Mouse (Mus musculus): Measurements from ENCODE around the gene Fchsd2. TPM values are rescaled to one million over a fixed set of nuclear protein-coding genes. Genes with fewer than 3 reads are reported as not detected.

Fchsd2 gene
- polyA plus RNA-seq, 1 experiment from 2014 or later = 22.1 TPM

- WGBS = 87% methylated on average over 4 of the region's 4 CpGs
- no peaks in the 10 kb centered on the region for H3K9me3 ChIP-seq (ENCODE audit: control insufficient read depth, low read length)
- ATAC-seq (ENCODE audit: insufficient number of reproducible peaks, low FRiP score, low TSS enrichment, low read depth) = no peak
- no peak overlapping the region for H3K27ac ChIP-seq (replicated peaks; ENCODE audit: low read depth, low read length)
- H3K27me3 ChIP-seq (ENCODE audit: control insufficient read depth, insufficient read depth, low read length) = no peaks in the 10 kb centered on the region
- no peaks in the 10 kb centered on the region for H3K36me3 ChIP-seq (ENCODE audit: control insufficient read depth, insufficient read depth, low read length)
- no peak overlapping the region for H3K4me3 ChIP-seq (ENCODE audit: low read depth, low read length)
- no peak overlapping the region for H3K9ac ChIP-seq (ENCODE audit: low read length)
- H3K4me1 ChIP-seq (ENCODE audit: control insufficient read depth, insufficient read depth, low read length) = no peaks in the 10 kb centered on the region
- H3K4me2 ChIP-seq (ENCODE audit: low read depth, severe bottlenecking) = no peak overlapping the region
- DNase-seq (ENCODE audit: low spot score) = no peak
These were observed 7.7 kb upstream of the Fchsd2 start for GRCm38 (mm10) chr7:101084816-101085456.

GRCm38 (mm10) chr7:101085779-101086178, 6.9 kb upstream of the Fchsd2 start:
- no peak overlapping the region for H3K27ac ChIP-seq (replicated peaks; ENCODE audit: low read depth, low read length)
- H3K36me3 ChIP-seq (ENCODE audit: control insufficient read depth, insufficient read depth, low read length) = no peaks in the 10 kb centered on the region
- ATAC-seq (ENCODE audit: insufficient number of reproducible peaks, low FRiP score, low TSS enrichment, low read depth) (no peak), DNase-seq (ENCODE audit: low spot score) (no peak)
- H3K4me3 ChIP-seq (ENCODE audit: low read depth, low read length) = no peak overlapping the region
- H3K9me3 ChIP-seq (ENCODE audit: control insufficient read depth, low read length) = no peaks in the 10 kb centered on the region
- no peaks in the 10 kb centered on the region for H3K27me3 ChIP-seq (ENCODE audit: control insufficient read depth, insufficient read depth, low read length)
- no peaks in the 10 kb centered on the region for H3K4me1 ChIP-seq (ENCODE audit: control insufficient read depth, insufficient read depth, low read length)
- 70% methylated on average over 4 of the region's 4 CpGs for WGBS
- H3K9ac ChIP-seq (ENCODE audit: low read length) = no peak overlapping the region
- H3K4me2 ChIP-seq (ENCODE audit: low read depth, severe bottlenecking) = no peak overlapping the region

GRCm38 (mm10) chr7:101088687-101089086, 4.0 kb upstream of the Fchsd2 start:
- 85% methylated on average over 4 of the region's 4 CpGs for WGBS
- H3K9me3 ChIP-seq (ENCODE audit: control insufficient read depth, low read length) = no peaks in the 10 kb centered on the region
- H3K36me3 ChIP-seq (ENCODE audit: control insufficient read depth, insufficient read depth, low read length) = no peaks in the 10 kb centered on the region
- ATAC-seq (ENCODE audit: insufficient number of reproducible peaks, low FRiP score, low TSS enrichment, low read depth) (no peak), DNase-seq (ENCODE audit: low spot score) (no peak)
- no peaks in the 10 kb centered on the region for H3K4me1 ChIP-seq (ENCODE audit: control insufficient read depth, insufficient read depth, low read length)
- no peaks in the 10 kb centered on the region for H3K27me3 ChIP-seq (ENCODE audit: control insufficient read depth, insufficient read depth, low read length)
- H3K27ac ChIP-seq (replicated peaks; ENCODE audit: low read depth, low read length) = no peak overlapping the region
- H3K9ac ChIP-seq (ENCODE audit: low read length) = no peak overlapping the region
- H3K4me3 ChIP-seq (ENCODE audit: low read depth, low read length) = no peak overlapping the region
- no peak overlapping the region for H3K4me2 ChIP-seq (ENCODE audit: low read depth, severe bottlenecking)

- H3K4me2 ChIP-seq (ENCODE audit: low read depth, severe bottlenecking) = no peak overlapping the region
- no peak overlapping the region for H3K27ac ChIP-seq (replicated peaks; ENCODE audit: low read depth, low read length)
- no peaks in the 10 kb centered on the region for H3K27me3 ChIP-seq (ENCODE audit: control insufficient read depth, insufficient read depth, low read length)
- no peak overlapping the region for H3K4me3 ChIP-seq (ENCODE audit: low read depth, low read length)
- no peaks in the 10 kb centered on the region for H3K9me3 ChIP-seq (ENCODE audit: control insufficient read depth, low read length)
- DNase-seq (ENCODE audit: low spot score) (no peak), ATAC-seq (ENCODE audit: insufficient number of reproducible peaks, low FRiP score, low TSS enrichment, low read depth) (no peak)
- no peaks in the 10 kb centered on the region for H3K4me1 ChIP-seq (ENCODE audit: control insufficient read depth, insufficient read depth, low read length)
- no peak overlapping the region for H3K9ac ChIP-seq (ENCODE audit: low read length)
- H3K36me3 ChIP-seq (ENCODE audit: control insufficient read depth, insufficient read depth, low read length) = no peaks in the 10 kb centered on the region
- WGBS = 69% methylated on average over 3 of the region's 3 CpGs
These were observed 3.4 kb upstream of the Fchsd2 start for GRCm38 (mm10) chr7:101089242-101089641.

GRCm38 (mm10) chr7:101093231-101093630, 568 bp downstream of the Fchsd2 start:
- Histone ChIP-seq H3K4me2 (ENCODE audit: low read depth, severe bottlenecking) (no peak overlapping the region), H3K9me3 (ENCODE audit: control insufficient read depth, low read length) (no peaks in the 10 kb centered on the region), H3K9ac (ENCODE audit: low read length) (no peak overlapping the region), H3K4me3 (ENCODE audit: low read depth, low read length) (no peak overlapping the region), H3K36me3 (ENCODE audit: control insufficient read depth, insufficient read depth, low read length) (no peaks in the 10 kb centered on the region), H3K27me3 (ENCODE audit: control insufficient read depth, insufficient read depth, low read length) (no peaks in the 10 kb centered on the region), H3K4me1 (ENCODE audit: control insufficient read depth, insufficient read depth, low read length) (no peaks in the 10 kb centered on the region), H3K27ac (replicated peaks; ENCODE audit: low read depth, low read length) (no peak overlapping the region)
- DNase-seq (ENCODE audit: low spot score) = no peak
- ATAC-seq (ENCODE audit: insufficient number of reproducible peaks, low FRiP score, low TSS enrichment, low read depth) = no peak
- WGBS = 63% methylated on average over 3 of the region's 3 CpGs

- H3K4me3 ChIP-seq (ENCODE audit: low read depth, low read length) = no peak overlapping the region
- no peak overlapping the region for H3K9ac ChIP-seq (ENCODE audit: low read length)
- H3K27ac ChIP-seq (replicated peaks; ENCODE audit: low read depth, low read length) = no peak overlapping the region
- H3K9me3 ChIP-seq (ENCODE audit: control insufficient read depth, low read length) = no peaks in the 10 kb centered on the region
- no peaks in the 10 kb centered on the region for H3K27me3 ChIP-seq (ENCODE audit: control insufficient read depth, insufficient read depth, low read length)
- ATAC-seq (ENCODE audit: insufficient number of reproducible peaks, low FRiP score, low TSS enrichment, low read depth) = no peak
- no peaks in the 10 kb centered on the region for H3K4me1 ChIP-seq (ENCODE audit: control insufficient read depth, insufficient read depth, low read length)
- no peaks in the 10 kb centered on the region for H3K36me3 ChIP-seq (ENCODE audit: control insufficient read depth, insufficient read depth, low read length)
- H3K4me2 ChIP-seq (ENCODE audit: low read depth, severe bottlenecking) = no peak overlapping the region
- WGBS = 54% methylated on average over 1 of the region's 1 CpGs
- no peak for DNase-seq (ENCODE audit: low spot score)
These were observed 2.1 kb downstream of the Fchsd2 start for GRCm38 (mm10) chr7:101094746-101095145.

- DNase-seq (ENCODE audit: low spot score) = no peak
- H3K4me1 ChIP-seq (ENCODE audit: control insufficient read depth, insufficient read depth, low read length) = no peaks in the 10 kb centered on the region
- H3K27me3 ChIP-seq (ENCODE audit: control insufficient read depth, insufficient read depth, low read length) = no peaks in the 10 kb centered on the region
These were observed 2.9 kb downstream of the Fchsd2 start for GRCm38 (mm10) chr7:101095560-101095959.

GRCm38 (mm10) chr7:101096576-101096975, 3.9 kb downstream of the Fchsd2 start:
- WGBS = 81% methylated on average over 2 of the region's 2 CpGs
- Histone ChIP-seq H3K4me3 (ENCODE audit: low read depth, low read length) (no peak overlapping the region), H3K4me1 (ENCODE audit: control insufficient read depth, insufficient read depth, low read length) (no peaks in the 10 kb centered on the region), H3K36me3 (ENCODE audit: control insufficient read depth, insufficient read depth, low read length) (no peaks in the 10 kb centered on the region), H3K4me2 (ENCODE audit: low read depth, severe bottlenecking) (no peak overlapping the region), H3K9me3 (ENCODE audit: control insufficient read depth, low read length) (no peaks in the 10 kb centered on the region), H3K27me3 (ENCODE audit: control insufficient read depth, insufficient read depth, low read length) (no peaks in the 10 kb centered on the region), H3K27ac (replicated peaks; ENCODE audit: low read depth, low read length) (no peak overlapping the region), H3K9ac (ENCODE audit: low read length) (no peak overlapping the region)
- DNase-seq (ENCODE audit: low spot score) (no peak), ATAC-seq (ENCODE audit: insufficient number of reproducible peaks, low FRiP score, low TSS enrichment, low read depth) (no peak)

More at GRCm38 (mm10) chr7:101095560-101095959, 2.9 kb downstream of the Fchsd2 start:
- H3K9me3 ChIP-seq (ENCODE audit: control insufficient read depth, low read length) = no peaks in the 10 kb centered on the region
- no peak overlapping the region for H3K4me3 ChIP-seq (ENCODE audit: low read depth, low read length)
- no peak overlapping the region for H3K4me2 ChIP-seq (ENCODE audit: low read depth, severe bottlenecking)
- no peak overlapping the region for H3K27ac ChIP-seq (replicated peaks; ENCODE audit: low read depth, low read length)
- ATAC-seq (ENCODE audit: insufficient number of reproducible peaks, low FRiP score, low TSS enrichment, low read depth) = no peak
- 96% methylated on average over 5 of the region's 5 CpGs for WGBS
- no peaks in the 10 kb centered on the region for H3K36me3 ChIP-seq (ENCODE audit: control insufficient read depth, insufficient read depth, low read length)
- H3K9ac ChIP-seq (ENCODE audit: low read length) = no peak overlapping the region

GRCm38 (mm10) chr7:101097084-101097483, 4.4 kb downstream of the Fchsd2 start:
- DNase-seq (ENCODE audit: low spot score) (no peak), ATAC-seq (ENCODE audit: insufficient number of reproducible peaks, low FRiP score, low TSS enrichment, low read depth) (no peak)
- no peak overlapping the region for H3K9ac ChIP-seq (ENCODE audit: low read length)
- no peaks in the 10 kb centered on the region for H3K4me1 ChIP-seq (ENCODE audit: control insufficient read depth, insufficient read depth, low read length)
- 70% methylated on average over 3 of the region's 3 CpGs for WGBS
- no peak overlapping the region for H3K4me2 ChIP-seq (ENCODE audit: low read depth, severe bottlenecking)
- no peak overlapping the region for H3K4me3 ChIP-seq (ENCODE audit: low read depth, low read length)
- H3K27ac ChIP-seq (replicated peaks; ENCODE audit: low read depth, low read length) = no peak overlapping the region
- H3K9me3 ChIP-seq (ENCODE audit: control insufficient read depth, low read length) = no peaks in the 10 kb centered on the region
- no peaks in the 10 kb centered on the region for H3K36me3 ChIP-seq (ENCODE audit: control insufficient read depth, insufficient read depth, low read length)
- H3K27me3 ChIP-seq (ENCODE audit: control insufficient read depth, insufficient read depth, low read length) = no peaks in the 10 kb centered on the region
